Mouse (Mus musculus): ENCODE measurements at regions not wholly inside any gene's neighbourhood (a gene's known extent, or its start where the extent isn't known, plus 50 kb on each side); places are given as distances from the start of the nearest gene placed in this dataset.
"Not testable (repeated sequence)": the region's sequence is repeated elsewhere in the genome, so short reads cannot be mapped to it uniquely, and the experiment has no call there.

GRCm38 (mm10) chr7:93254287-93254686, 174.6 kb downstream of the Fam181b start:
- DNase-seq (ENCODE audit: low read depth, low spot score) = not testable (repeated sequence)

DNA sequence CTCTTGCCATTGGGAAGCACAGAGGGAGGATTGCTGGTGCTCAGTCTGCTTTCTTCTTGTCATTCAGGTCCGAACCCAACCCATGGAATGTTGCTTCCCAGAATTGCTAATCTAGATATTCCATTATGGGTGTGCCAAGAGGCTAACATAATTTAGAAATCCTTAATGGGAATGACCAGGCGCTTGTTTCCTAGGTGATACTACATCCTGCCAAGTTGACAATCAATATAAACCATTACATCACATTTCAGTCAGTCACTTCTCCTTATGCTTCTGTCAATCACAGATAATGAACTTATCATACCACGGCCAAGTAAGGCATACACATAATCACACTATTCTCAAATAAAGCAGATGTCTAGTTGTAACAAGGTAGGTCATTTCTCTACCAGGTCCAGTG, 206.1 kb downstream of the Fam181b start:
- no peak for DNase-seq (ENCODE audit: low read depth, low spot score)

- no peak for DNase-seq (ENCODE audit: low read depth, low spot score)
Measured at GRCm38 (mm10) chr7:93291457-93291856, 211.8 kb downstream of the Fam181b start.

DNA sequence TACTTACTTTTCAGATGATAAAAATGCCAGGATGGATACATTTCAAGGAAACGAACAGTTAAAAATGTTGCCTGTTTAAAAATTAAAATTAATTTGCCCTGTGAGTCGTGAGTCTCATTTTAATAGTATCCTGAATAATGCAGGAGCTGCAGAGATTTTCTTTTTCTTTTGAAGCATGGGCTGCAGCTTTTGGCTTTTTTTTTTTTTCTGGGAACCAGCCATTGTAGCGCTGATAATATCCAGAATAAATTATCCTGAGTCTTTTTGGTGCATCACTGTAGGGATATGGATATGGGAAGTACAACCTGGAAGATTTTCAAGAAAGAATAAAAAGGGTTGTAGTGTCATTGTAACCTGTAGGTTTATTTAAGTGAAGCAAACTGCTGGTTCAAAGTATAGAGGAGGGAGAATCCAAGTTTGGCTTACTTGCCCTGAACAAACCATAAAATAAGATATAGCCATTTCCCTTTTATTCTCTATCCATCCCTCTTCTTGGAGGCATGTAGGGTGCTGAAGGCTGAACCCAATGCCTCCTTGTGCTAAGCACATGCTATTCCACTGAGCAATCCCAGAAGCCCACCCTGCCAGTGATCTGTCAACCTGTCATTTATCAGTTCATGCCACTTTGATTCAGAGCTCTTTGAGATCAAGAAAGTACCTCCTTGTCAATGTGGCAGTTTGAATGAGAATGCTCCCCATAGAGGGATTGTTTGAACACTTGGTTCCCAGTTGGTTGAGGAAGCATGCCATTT, 212.5 kb downstream of the Fam181b start:
- DNase-seq (ENCODE audit: low read depth, low spot score) = no peak

DNA sequence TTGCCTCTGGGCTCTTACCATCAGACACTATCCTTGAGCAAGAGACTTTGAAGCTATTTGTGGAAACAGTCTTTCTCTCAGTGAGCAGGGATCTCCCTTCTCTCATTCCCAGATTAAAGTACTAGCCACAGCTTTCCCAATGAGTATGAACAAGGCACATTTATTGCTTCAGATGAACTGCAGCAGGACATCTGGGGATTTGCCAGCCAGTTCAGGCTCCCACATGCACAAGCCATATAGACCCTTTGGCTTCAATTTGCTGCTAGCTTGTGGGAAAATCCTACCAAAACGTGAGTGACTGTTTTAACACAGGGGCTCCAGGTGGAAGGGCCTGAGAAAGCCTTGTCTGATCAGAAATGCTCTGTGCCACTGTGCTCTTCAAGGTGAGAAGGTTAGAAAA, 233.1 kb downstream of the Fam181b start:
- no peak for DNase-seq (ENCODE audit: low read depth, low spot score)

GRCm38 (mm10) chr7:93331351-93331750, 251.7 kb downstream of the Fam181b start:
- no peak for DNase-seq (ENCODE audit: low read depth, low spot score)

GRCm38 (mm10) chr7:93332203-93332602, 252.5 kb downstream of the Fam181b start:
- DNase-seq (ENCODE audit: low read depth, low spot score) = no peak

GRCm38 (mm10) chr7:93336420-93336819, 256.8 kb downstream of the Fam181b start:
- DNase-seq (ENCODE audit: low read depth, low spot score) = peak; percentile 23
